Mouse (Mus musculus): Measurements from ENCODE around the gene Wnt3a. TPM values are rescaled to one million over a fixed set of nuclear protein-coding genes. Genes with fewer than 3 reads are reported as not detected.

Wnt3a gene
- polyA plus RNA-seq, 1 experiment: 0.28 TPM

DNA sequence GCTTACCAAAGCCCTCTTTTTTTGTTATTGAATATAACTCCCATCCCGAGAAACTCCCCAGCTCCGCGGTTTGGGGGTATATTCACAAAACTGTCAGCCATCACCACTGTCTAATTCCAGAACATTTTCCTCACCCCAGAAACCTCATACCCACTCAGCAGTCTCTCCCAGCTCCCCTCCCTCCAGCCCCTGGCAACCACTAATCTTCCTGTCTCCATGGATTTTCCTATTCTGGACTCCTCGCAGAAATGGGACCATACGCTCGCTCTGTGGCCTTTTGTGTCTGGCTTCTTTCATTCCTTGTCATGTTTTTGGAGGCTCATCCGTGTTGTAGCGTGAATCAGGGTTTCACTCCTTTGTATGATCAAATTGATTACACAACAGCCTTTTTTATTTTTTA is 19.4 kb upstream of the Wnt3a start:
- H3K27me3 ChIP-seq (ENCODE audit: control insufficient read depth, insufficient read depth, low read length): peaks cover 15% of the 10 kb centered on the region; the same call in 1 of the 2 replicates
- H3K4me3 ChIP-seq (ENCODE audit: control insufficient read depth, insufficient read depth, low read length): no peak overlapping the region
- H3K4me1 ChIP-seq (replicated peaks; ENCODE audit: control insufficient read depth, insufficient read depth, low read length): peaks cover 4% of the 10 kb centered on the region; the same call in 1 of the 2 replicates
- H3K36me3 ChIP-seq (ENCODE audit: control insufficient read depth, insufficient read depth, low read length): no peaks in the 10 kb centered on the region
- no peak overlapping the region for H3K27ac ChIP-seq (ENCODE audit: control insufficient read depth, insufficient read depth, low read length)
- no peak for TF ChIP-seq POLR2A (IDR thresholded peaks at IDR 0.05; ENCODE audit: control insufficient read depth, extremely low read depth, insufficient read depth, low read length, poor library complexity)
- TF ChIP-seq CTCF (IDR thresholded peaks at IDR 0.05; ENCODE audit: borderline replicate concordance, control insufficient read depth, extremely low read depth, insufficient read depth, low read length, poor library complexity): no peak
- WGBS: 95% methylated on average over 8 of the region's 8 CpGs
- no peak for DNase-seq

- Histone ChIP-seq H3K27ac (ENCODE audit: control insufficient read depth, insufficient read depth, low read length) (no peak overlapping the region), H3K4me3 (ENCODE audit: control insufficient read depth, insufficient read depth, low read length) (no peak overlapping the region), H3K4me1 (replicated peaks; ENCODE audit: control insufficient read depth, insufficient read depth, low read length) (peaks cover 4% of the 10 kb centered on the region; the same call in 1 of the 2 replicates), H3K36me3 (ENCODE audit: control insufficient read depth, insufficient read depth, low read length) (no peaks in the 10 kb centered on the region), H3K27me3 (ENCODE audit: control insufficient read depth, insufficient read depth, low read length) (peaks cover 15% of the 10 kb centered on the region; the same call in 1 of the 2 replicates)
- no peak for DNase-seq
- TF ChIP-seq CTCF (IDR thresholded peaks at IDR 0.05; ENCODE audit: borderline replicate concordance, control insufficient read depth, extremely low read depth, insufficient read depth, low read length, poor library complexity) (no peak), POLR2A (IDR thresholded peaks at IDR 0.05; ENCODE audit: control insufficient read depth, extremely low read depth, insufficient read depth, low read length, poor library complexity) (no peak)
- WGBS: 73% methylated on average over 12 of the region's 12 CpGs
Observed at GRCm38 (mm10) chr11:59309106-59309805, 18.7 kb upstream of the Wnt3a start.

- TF ChIP-seq CTCF (IDR thresholded peaks at IDR 0.05; ENCODE audit: borderline replicate concordance, control insufficient read depth, extremely low read depth, insufficient read depth, low read length, poor library complexity): no peak
- TF ChIP-seq POLR2A (IDR thresholded peaks at IDR 0.05; ENCODE audit: control insufficient read depth, extremely low read depth, insufficient read depth, low read length, poor library complexity): no peak
- no peak for DNase-seq
- WGBS: 90% methylated on average over 6 of the region's 6 CpGs
- Histone ChIP-seq H3K36me3 (ENCODE audit: control insufficient read depth, insufficient read depth, low read length) (no peaks in the 10 kb centered on the region), H3K4me3 (ENCODE audit: control insufficient read depth, insufficient read depth, low read length) (no peak overlapping the region), H3K4me1 (replicated peaks; ENCODE audit: control insufficient read depth, insufficient read depth, low read length) (peaks cover 4% of the 10 kb centered on the region; the same call in 1 of the 2 replicates), H3K27ac (ENCODE audit: control insufficient read depth, insufficient read depth, low read length) (no peak overlapping the region), H3K27me3 (ENCODE audit: control insufficient read depth, insufficient read depth, low read length) (peaks cover 15% of the 10 kb centered on the region; the same call in 1 of the 2 replicates)
Observed at GRCm38 (mm10) chr11:59308625-59309024, 18.1 kb upstream of the Wnt3a start.

GRCm38 (mm10) chr11:59308164-59308542 is 17.6 kb upstream of the Wnt3a start:
- Histone ChIP-seq H3K4me1 (replicated peaks; ENCODE audit: control insufficient read depth, insufficient read depth, low read length) (peaks cover 4% of the 10 kb centered on the region; the same call in 1 of the 2 replicates), H3K27me3 (ENCODE audit: control insufficient read depth, insufficient read depth, low read length) (peaks cover 15% of the 10 kb centered on the region; the same call in 1 of the 2 replicates), H3K4me3 (ENCODE audit: control insufficient read depth, insufficient read depth, low read length) (no peak overlapping the region), H3K27ac (ENCODE audit: control insufficient read depth, insufficient read depth, low read length) (no peak overlapping the region), H3K36me3 (ENCODE audit: control insufficient read depth, insufficient read depth, low read length) (no peaks in the 10 kb centered on the region)
- 12% methylated on average over 12 of the region's 12 CpGs for WGBS
- no peak for DNase-seq
- TF ChIP-seq CTCF (IDR thresholded peaks at IDR 0.05; ENCODE audit: borderline replicate concordance, control insufficient read depth, extremely low read depth, insufficient read depth, low read length, poor library complexity) (no peak), POLR2A (IDR thresholded peaks at IDR 0.05; ENCODE audit: control insufficient read depth, extremely low read depth, insufficient read depth, low read length, poor library complexity) (no peak)

- TF ChIP-seq POLR2A (IDR thresholded peaks at IDR 0.05; ENCODE audit: control insufficient read depth, extremely low read depth, insufficient read depth, low read length, poor library complexity) (no peak), CTCF (IDR thresholded peaks at IDR 0.05; ENCODE audit: borderline replicate concordance, control insufficient read depth, extremely low read depth, insufficient read depth, low read length, poor library complexity) (peak; percentile 62; the same call in 1 of the 2 replicates)
- H3K27me3 ChIP-seq (ENCODE audit: control insufficient read depth, insufficient read depth, low read length): peaks cover 15% of the 10 kb centered on the region; the same call in 1 of the 2 replicates
- DNase-seq: peak; percentile 58
- H3K4me1 ChIP-seq (replicated peaks; ENCODE audit: control insufficient read depth, insufficient read depth, low read length): peaks cover 4% of the 10 kb centered on the region; the same call in 1 of the 2 replicates
- WGBS: 5% methylated on average over 45 of the region's 45 CpGs
- no peak overlapping the region for H3K4me3 ChIP-seq (ENCODE audit: control insufficient read depth, insufficient read depth, low read length)
- no peaks in the 10 kb centered on the region for H3K36me3 ChIP-seq (ENCODE audit: control insufficient read depth, insufficient read depth, low read length)
- no peak overlapping the region for H3K27ac ChIP-seq (ENCODE audit: control insufficient read depth, insufficient read depth, low read length)
Observed at GRCm38 (mm10) chr11:59307422-59308163, 17.0 kb upstream of the Wnt3a start.

All from thymus, adult 2 months (tissue).